Mouse (Mus musculus): ENCODE data around the gene Pola2. TPM values are rescaled to one million over a fixed set of nuclear protein-coding genes. Genes with fewer than 3 reads are reported as not detected.

The Pola2 gene
- polyA plus RNA-seq, 1 experiment from 2014 or later: 35.5 TPM

Other genes starting within 250 kb of the Pola2 start
- 11.1 and 13.3 TPM in 2 replicates for gene Ehbp1l1, start 237.9 kb downstream of the Pola2 start, polyA plus RNA-seq (2015; fragmentation: Nextera tagmentation; extraction: Ambion mirVana)
- 190 and 200 TPM in 2 replicates for gene Fam89b, start 234.5 kb downstream of the Pola2 start, polyA plus RNA-seq (2015; fragmentation: Nextera tagmentation; extraction: Ambion mirVana)
- gene Ltbp3, start 223.3 kb downstream of the Pola2 start, polyA plus RNA-seq (2015; fragmentation: Nextera tagmentation; extraction: Ambion mirVana): 10.6 and 14.3 TPM in 2 replicates
- 66.9 and 67.9 TPM in 2 replicates for gene Scyl1, start 192.8 kb downstream of the Pola2 start, polyA plus RNA-seq (2015; fragmentation: Nextera tagmentation; extraction: Ambion mirVana)
- 19.5 and 23.3 TPM in 2 replicates for gene Frmd8, start 88.9 kb downstream of the Pola2 start, polyA plus RNA-seq (2015; fragmentation: Nextera tagmentation; extraction: Ambion mirVana)
- 1.2 and 1.7 TPM in 2 replicates for gene Slc25a45, start 86.4 kb downstream of the Pola2 start, polyA plus RNA-seq (2015; fragmentation: Nextera tagmentation; extraction: Ambion mirVana)
- gene Tigd3, start 70.1 kb downstream of the Pola2 start, polyA plus RNA-seq (2015; fragmentation: Nextera tagmentation; extraction: Ambion mirVana): 12.9 and 14.3 TPM in 2 replicates
- 120 and 137 TPM in 2 replicates for gene Dpf2, start 51.2 kb downstream of the Pola2 start, polyA plus RNA-seq (2015; fragmentation: Nextera tagmentation; extraction: Ambion mirVana)
- 9.1 and 10.1 TPM in 2 replicates for gene Cdc42ep2, start 39.4 kb downstream of the Pola2 start, polyA plus RNA-seq (2015; fragmentation: Nextera tagmentation; extraction: Ambion mirVana)
- not detected in 2 replicates for gene Slc22a20, start 21.9 kb upstream of the Pola2 start, polyA plus RNA-seq (2015; fragmentation: Nextera tagmentation; extraction: Ambion mirVana)
- gene Capn1, start 51.7 kb upstream of the Pola2 start, polyA plus RNA-seq (2015; fragmentation: Nextera tagmentation; extraction: Ambion mirVana): 1.6 and 1.8 TPM in 2 replicates
- 25.7 and 26.5 TPM in 2 replicates for gene Syvn1, start 82.4 kb upstream of the Pola2 start, polyA plus RNA-seq (2015; fragmentation: Nextera tagmentation; extraction: Ambion mirVana)
- 71.5 and 72.4 TPM in 2 replicates for gene Mrpl49, start 93.6 kb upstream of the Pola2 start, polyA plus RNA-seq (2015; fragmentation: Nextera tagmentation; extraction: Ambion mirVana)
- 582 and 618 TPM in 2 replicates for gene Fau, start 93.6 kb upstream of the Pola2 start, polyA plus RNA-seq (2015; fragmentation: Nextera tagmentation; extraction: Ambion mirVana)
- 33.0 and 35.9 TPM in 2 replicates for gene Znhit2, start 97.0 kb upstream of the Pola2 start, polyA plus RNA-seq (2015; fragmentation: Nextera tagmentation; extraction: Ambion mirVana)
- gene Tm7sf2, start 104.2 kb upstream of the Pola2 start, polyA plus RNA-seq (2015; fragmentation: Nextera tagmentation; extraction: Ambion mirVana): 34.9 and 36.3 TPM in 2 replicates
- 76.3 and 89.3 TPM in 2 replicates for gene Vps51, start 113.0 kb upstream of the Pola2 start, polyA plus RNA-seq (2015; fragmentation: Nextera tagmentation; extraction: Ambion mirVana)
- not detected in 2 replicates for gene Tmem262, start 115.8 kb upstream of the Pola2 start, polyA plus RNA-seq (2015; fragmentation: Nextera tagmentation; extraction: Ambion mirVana)
- 2.1 and 2.6 TPM in 2 replicates for gene Gm28374, start 118.1 kb upstream of the Pola2 start, polyA plus RNA-seq (2015; fragmentation: Nextera tagmentation; extraction: Ambion mirVana)
- gene Zfpl1, start 120.8 kb upstream of the Pola2 start, polyA plus RNA-seq (2015; fragmentation: Nextera tagmentation; extraction: Ambion mirVana): 80.8 and 83.5 TPM in 2 replicates
- 19.3 and 22.3 TPM in 2 replicates for gene Cdca5, start 120.8 kb upstream of the Pola2 start, polyA plus RNA-seq (2015; fragmentation: Nextera tagmentation; extraction: Ambion mirVana)
- 0.31 and 0.37 TPM in 2 replicates for gene AC131692.1, start 130.2 kb upstream of the Pola2 start, polyA plus RNA-seq (2015; fragmentation: Nextera tagmentation; extraction: Ambion mirVana)
- gene Naaladl1, start 141.6 kb upstream of the Pola2 start, polyA plus RNA-seq (2015; fragmentation: Nextera tagmentation; extraction: Ambion mirVana): 0.33 and 0.53 TPM in 2 replicates
- 53.5 and 56.5 TPM in 2 replicates for gene Sac3d1, start 154.4 kb upstream of the Pola2 start, polyA plus RNA-seq (2015; fragmentation: Nextera tagmentation; extraction: Ambion mirVana)
- gene Snx15, start 164.1 kb upstream of the Pola2 start, polyA plus RNA-seq (2015; fragmentation: Nextera tagmentation; extraction: Ambion mirVana): 43.1 and 45.6 TPM in 2 replicates
- 0.13 TPM in 1 of 2 replicates, not detected in the other for gene Batf2, start 176.8 kb upstream of the Pola2 start, polyA plus RNA-seq (2015; fragmentation: Nextera tagmentation; extraction: Ambion mirVana)
- 84.4 and 90.1 TPM in 2 replicates for gene Arl2, start 177.3 kb upstream of the Pola2 start, polyA plus RNA-seq (2015; fragmentation: Nextera tagmentation; extraction: Ambion mirVana)
- not detected in 2 replicates for gene Majin, start 220.2 kb upstream of the Pola2 start, polyA plus RNA-seq (2015; fragmentation: Nextera tagmentation; extraction: Ambion mirVana)

Data from forebrain, embryonic 15.5 days (tissue).